Mouse (Mus musculus) cerebellum, adult 2 months (tissue): Measurements from ENCODE around the gene Art3.

Experiments
- CTCF ChIP-seq: fragments of 200-500 bp; IDR thresholded peaks from 2 replicates; pipeline ENCODE4 v1.5.1; 2011; ENCODE audit warnings: low read depth, mild to moderate bottlenecking, control low read depth, low read length, moderate library complexity, borderline replicate concordance; ENCODE audit not compliant: insufficient read depth
- POLR2A ChIP-seq: fragments of 200-500 bp; IDR thresholded peaks from 2 replicates; pipeline ENCODE4 v1.6.1; 2011; ENCODE audit warnings: low read length, control low read depth, borderline replicate concordance; ENCODE audit not compliant: insufficient read depth

DNA sequence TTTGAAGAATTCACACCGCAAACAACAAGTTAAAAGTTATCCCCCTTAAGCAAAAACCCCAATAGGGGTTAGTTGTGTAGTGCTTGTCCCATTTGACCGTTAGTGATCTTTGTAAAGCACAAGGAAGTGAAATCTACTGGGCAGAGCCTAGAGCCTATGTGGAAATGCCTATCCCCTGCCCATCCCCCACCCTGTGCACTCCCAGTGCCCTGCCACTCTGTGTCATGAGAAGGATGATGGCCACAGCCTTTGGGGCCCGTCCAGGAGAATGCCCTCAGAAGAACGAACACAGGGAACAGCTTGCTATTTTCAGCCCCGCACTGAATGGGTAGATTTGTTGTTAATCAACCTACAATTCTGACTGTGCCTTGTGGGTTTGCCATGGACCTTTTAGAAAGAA is 109.9 kb downstream of the Art3 start:
- no peak for TF ChIP-seq CTCF
- TF ChIP-seq POLR2A, result no peak
